Mouse (Mus musculus) layer of hippocampus, postnatal 14 days (tissue): ENCODE results near the gene Gm42372. TPM values are rescaled to one million over a fixed set of nuclear protein-coding genes. Genes with fewer than 3 reads are reported as not detected.
A peak's percentile ranks its signal among the peaks of the same experiment; 100 is the strongest.

Source experiments
- DNase-seq, 2 experiments: peaks; one replicate each; pipeline ENCODE4 v3.0.0; 2021 to 2022; ENCODE audit warnings: low spot score in 2 of 2, mixed read lengths in 1 of 2
- total RNA-seq, 2 experiments: library from RNA; stranded (reverse); gene quantifications; 2 replicates each; pipeline ENCODE4 v1.2.3; 2021

The Gm42372 gene
- total RNA-seq, 2 experiments from 2014 or later, result 46.2 to 49.3 TPM

DNA sequence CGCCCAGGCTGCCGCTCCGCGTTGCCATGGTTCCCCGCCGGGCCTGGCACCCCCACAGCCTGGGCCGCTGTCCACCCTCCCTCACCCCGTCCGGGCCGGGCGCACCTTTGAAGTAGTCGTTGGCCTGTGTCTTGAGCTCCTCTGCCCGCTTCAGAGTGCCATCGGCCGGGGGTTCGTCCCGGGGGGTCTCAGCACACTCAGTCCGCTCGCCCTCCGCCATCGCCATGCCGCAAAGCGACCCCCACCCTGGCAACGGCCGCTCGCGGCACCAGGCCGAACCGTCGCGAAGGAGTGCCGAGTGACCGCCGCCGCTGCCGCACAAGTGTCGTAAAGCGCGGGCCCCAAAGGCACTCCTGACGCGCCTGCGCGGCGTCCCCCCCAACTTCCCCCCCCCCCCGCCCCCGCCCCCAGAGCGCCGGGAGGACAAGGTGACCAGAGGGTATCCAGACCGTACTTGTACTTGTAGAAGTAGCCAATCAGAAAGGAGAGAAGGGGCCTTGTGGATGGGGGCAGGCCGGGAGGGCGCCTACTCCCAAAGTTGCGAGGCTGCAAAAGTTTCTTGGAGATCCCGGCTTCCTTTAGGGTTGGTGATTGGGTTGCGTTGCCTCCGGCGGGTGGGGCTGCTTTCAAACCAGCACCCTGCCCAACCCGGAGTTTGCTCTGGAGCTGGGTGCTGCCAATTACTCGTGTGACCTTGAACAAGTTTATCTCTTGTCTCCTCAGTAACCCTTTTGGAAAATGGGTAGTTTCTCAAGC lies 44.9 kb downstream of the Gm42372 start, which contains the start of gene Ppp5c:
Gene Ppp5c (minus strand): TSS at position 337 of the 756 bp plus-strand sequence.
- peak; percentile 90 to 92 for DNase-seq

DNA sequence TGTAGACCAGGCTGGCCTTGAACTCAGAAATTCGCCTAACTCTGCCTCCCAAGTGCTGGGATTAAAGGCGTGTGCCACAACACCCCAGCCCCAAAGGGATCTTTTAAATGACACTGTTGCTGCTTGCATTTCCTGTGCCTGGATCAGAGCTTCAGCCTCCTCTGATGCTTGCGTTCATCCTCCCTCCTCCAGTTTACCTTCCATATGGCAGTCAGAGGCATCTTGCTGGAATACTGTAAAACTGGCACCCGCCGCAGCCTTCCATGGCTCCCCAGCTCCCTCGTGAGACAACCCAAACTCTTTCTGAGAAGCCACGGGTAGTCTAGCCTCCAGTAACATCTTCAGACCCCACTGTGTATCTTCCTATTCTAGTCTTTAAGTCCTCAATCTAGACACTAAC lies 46.0 kb downstream of the Gm42372 start:
- DNase-seq, result peak in 1 of 2 experiments; percentile 39

DNA sequence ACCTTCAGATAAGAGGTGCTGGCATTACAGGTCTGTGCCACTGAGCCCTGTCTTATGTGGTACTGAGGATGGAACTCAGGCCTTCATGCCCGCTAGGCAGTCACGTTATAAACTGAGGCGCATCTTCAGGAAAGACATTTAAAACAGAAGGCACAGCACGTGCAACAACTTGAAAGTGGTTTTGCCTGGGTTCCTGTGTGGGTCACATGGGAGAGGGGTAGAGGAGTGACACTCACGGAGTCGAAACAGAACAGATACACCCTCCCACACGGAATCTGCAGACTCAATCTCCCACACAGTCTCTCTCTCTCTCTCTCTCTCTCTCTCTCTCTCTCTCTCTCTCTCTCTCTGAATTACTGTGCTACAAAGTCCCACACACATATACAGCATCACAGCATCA lies 47.4 kb downstream of the Gm42372 start:
- DNase-seq, result no peak

Other genes with a start within 250 kb of the Gm42372 start
- gene Ap2s1, start 244.7 kb upstream of the Gm42372 start, total RNA-seq, result 100 to 1,000 TPM; 337 to 357 TPM
- gene Slc1a5, start 201.7 kb upstream of the Gm42372 start, total RNA-seq, result 1 to 10 TPM; 5.5 to 5.8 TPM
- 100 to 1,000 TPM; 279 to 300 TPM for gene Strn4, start 167.2 kb upstream of the Gm42372 start, total RNA-seq
- 10 to 100 TPM; 45.9 to 46.2 TPM for gene Fkrp, start 166.4 kb upstream of the Gm42372 start, total RNA-seq
- 1 to 10 TPM; 6.8 to 9.1 TPM for gene Prkd2, start 140.2 kb upstream of the Gm42372 start, total RNA-seq
- 100 to 1,000 TPM; 115 to 120 TPM for gene Dact3, start 107.8 kb upstream of the Gm42372 start, total RNA-seq
- gene Gng8, start 91.3 kb upstream of the Gm42372 start, total RNA-seq, result 1 to 10 TPM; 1.5 to 1.9 TPM
- under 1 TPM in 1 of 2 experiments, not detected in 1; 0.28 TPM for gene Ptgir, start 76.6 kb upstream of the Gm42372 start, total RNA-seq
- gene Calm3, start 59.0 kb upstream of the Gm42372 start, total RNA-seq, result 1,000 to 10,000 TPM; 2,318 to 2,416 TPM
- gene Pnmal2, start 38.4 kb upstream of the Gm42372 start, total RNA-seq, result 100 to 1,000 TPM; 240 to 246 TPM
- gene Pnmal1, start 23.4 kb upstream of the Gm42372 start, total RNA-seq, result 10 to 100 TPM; 72.5 to 74.5 TPM
- gene Ccdc8, start 9.6 kb downstream of the Gm42372 start, total RNA-seq, result 1 to 10 TPM; 3.0 to 3.1 TPM
- gene Ppp5c, start 44.8 kb downstream of the Gm42372 start, total RNA-seq, result 100 to 1,000 TPM; 149 to 163 TPM
- 10 to 100 TPM; 13.7 to 18.7 TPM for gene Hif3a, start 79.3 kb downstream of the Gm42372 start, total RNA-seq
- 1 to 10 TPM; 3.4 TPM for gene Psg16, start 91.0 kb downstream of the Gm42372 start, total RNA-seq
- under 1 TPM in 1 of 2 experiments, not detected in 1; 0.14 TPM for gene Ceacam3, start 167.2 kb downstream of the Gm42372 start, total RNA-seq
- not detected for gene Psg29, start 220.4 kb downstream of the Gm42372 start, total RNA-seq